Mouse (Mus musculus): ENCODE results near the gene Adamts15.

The Adamts15 gene

DNA sequence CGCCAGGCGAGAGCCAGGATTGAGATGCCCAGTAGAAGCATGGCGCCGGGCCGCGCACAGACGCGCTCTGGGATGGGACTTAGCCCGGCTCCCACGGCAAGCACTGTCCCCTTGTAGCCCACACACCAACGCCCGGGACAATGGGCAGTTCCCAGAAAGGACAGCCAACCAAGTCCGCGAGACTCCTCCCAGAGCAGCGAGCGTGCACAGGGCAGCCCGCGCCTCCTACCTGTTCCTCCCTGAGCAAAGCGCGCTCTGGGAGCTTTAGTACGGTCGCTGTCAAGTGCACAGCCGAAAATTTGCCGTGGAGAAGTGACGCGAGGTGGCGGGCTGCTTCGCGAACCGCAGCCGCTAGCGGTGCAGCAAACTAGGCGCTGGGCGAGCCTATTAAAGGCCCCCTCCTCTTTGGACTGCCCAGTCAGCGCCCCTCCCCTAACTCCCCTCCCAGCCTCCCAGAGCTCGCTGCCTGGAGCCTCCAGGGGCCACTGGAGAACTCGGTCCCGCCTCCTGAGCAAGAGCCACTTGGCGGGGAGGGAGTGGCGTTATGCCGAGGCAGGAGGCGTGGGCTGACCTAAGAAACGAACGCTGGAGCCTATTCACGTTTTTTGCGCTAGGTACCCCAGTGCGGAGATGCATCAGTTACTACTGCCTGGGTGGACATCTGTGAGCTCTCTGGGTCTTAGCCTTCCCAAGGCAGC, at the start of gene Adamts15:
Gene Adamts15 (minus strand): TSS at position 256 of the 698 bp plus-strand sequence.
- peak; percentile 68 to 73 for DNase-seq (ENCODE audit: low spot score in 2 of 2)

DNA sequence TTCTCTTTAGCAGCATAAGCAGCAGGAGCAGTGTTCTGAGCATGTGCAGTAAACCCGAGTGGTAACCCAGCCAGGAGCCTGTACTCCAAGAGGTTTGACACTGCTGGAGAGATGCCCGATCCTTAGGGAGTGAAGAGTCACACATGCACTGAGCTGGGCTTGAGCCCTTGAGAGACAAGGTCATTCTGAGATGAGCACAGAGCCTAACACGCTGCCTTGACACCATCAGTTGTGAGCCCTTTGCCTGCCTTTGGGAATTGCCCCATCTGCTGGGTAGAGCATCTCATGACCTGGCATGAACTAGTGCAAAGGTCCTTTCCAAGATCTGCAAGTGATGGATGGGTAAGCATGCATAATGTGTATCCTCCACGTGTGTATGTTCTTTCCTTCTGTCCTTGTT, 49.7 kb upstream of the Adamts15 start:
- DNase-seq (ENCODE audit: low spot score in 2 of 2): no peak

DNA sequence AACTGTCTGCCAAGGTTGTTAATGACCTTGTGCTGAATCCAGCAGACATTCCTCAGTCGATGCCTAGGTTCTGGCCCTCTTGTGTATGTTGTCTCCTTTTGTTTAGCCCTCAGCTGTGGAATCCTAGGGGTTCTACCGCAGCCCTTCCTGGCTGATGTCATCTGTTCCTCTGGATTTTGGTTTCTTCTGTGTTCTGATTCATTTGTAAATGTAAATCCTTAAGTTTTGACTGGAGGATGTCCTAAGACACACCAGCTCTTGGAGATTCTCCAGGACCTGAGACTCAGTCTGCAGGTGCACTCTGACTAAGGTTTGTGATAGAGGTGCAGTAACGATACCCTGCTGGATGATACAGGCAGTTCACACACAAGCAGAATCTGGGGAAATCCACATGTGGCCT, 47.7 kb upstream of the Adamts15 start:
- no peak for DNase-seq (ENCODE audit: low spot score in 2 of 2)

DNA sequence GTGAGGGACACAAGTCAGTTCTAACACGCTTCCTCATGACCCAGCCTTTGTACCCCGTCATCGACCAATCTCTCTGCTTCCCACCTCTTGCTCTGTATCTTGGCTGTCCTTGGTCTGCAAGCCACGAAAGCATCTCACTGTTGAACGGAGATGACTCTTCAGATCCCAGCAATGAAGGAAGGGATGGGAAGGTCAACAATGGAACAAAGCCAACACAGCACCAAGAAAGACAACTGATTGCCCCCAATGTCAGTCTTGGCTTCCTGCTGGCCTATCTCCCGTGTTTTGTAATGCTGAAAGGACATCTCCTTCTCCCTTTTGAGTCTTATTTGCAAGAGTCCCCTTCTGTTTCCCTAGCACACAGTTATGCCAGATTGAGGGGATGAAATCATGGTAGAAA, 45.9 kb upstream of the Adamts15 start:
- no peak for DNase-seq (ENCODE audit: low spot score in 2 of 2)

DNA sequence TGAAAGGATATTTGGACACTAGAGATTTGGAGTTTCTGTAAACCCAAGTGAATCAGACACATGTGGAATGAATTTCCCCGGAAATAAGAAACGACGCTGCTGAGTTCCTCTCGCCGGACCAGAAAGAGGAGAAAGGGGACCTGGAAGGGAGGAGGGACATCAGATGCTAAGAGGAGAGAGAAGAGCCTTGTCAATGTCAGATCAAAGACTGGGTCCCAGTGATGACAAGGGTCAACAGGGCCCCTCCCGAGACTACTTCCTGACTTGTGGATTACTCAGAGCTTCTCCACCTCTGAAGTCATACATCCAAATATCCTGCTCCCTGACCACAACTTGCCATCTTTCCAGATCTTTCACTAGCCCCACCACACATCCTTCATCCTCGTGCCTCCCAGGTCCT, 44.6 kb upstream of the Adamts15 start:
- DNase-seq (ENCODE audit: low spot score in 2 of 2): no peak

DNA sequence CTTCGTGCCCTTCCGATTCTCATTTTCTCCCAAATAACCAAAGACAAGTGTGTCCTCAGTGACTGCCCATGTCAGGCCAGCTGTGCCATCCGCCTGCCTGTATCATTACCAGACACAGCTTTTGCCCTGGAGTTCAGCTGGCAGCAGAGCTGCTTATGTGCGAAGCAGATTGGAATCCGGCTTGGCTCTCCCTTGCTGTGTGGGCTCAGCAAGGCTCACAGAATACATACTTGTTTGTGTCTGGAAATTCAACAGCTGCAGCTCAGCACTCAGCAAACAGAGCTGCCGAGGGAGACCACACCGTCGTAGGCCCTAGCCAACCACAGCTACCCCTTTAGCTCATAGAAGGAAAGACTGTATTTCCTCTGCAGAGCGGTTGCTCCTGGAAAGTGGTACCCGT, 42.4 kb upstream of the Adamts15 start:
- DNase-seq (ENCODE audit: low spot score in 2 of 2): no peak

DNA sequence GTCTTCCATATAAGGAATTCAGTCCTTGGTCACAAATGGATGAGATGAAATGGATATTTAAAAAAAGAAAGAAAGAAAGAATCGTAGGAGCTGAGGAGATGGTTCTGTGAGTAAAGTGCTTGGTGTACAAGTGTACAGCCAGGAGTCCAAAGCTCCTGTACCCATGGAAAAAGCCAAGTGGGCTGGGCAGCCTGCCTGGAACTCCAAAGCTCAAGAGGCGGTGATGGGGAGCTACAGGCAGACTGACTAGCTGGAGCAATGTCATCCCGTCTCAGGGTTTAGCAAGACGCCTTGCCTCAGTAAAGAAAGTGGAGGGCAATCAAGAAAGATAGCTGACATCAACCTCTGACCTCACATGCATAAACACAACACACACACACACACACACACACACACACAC, 41.5 kb upstream of the Adamts15 start:
- no peak for DNase-seq (ENCODE audit: low spot score in 2 of 2)

DNA sequence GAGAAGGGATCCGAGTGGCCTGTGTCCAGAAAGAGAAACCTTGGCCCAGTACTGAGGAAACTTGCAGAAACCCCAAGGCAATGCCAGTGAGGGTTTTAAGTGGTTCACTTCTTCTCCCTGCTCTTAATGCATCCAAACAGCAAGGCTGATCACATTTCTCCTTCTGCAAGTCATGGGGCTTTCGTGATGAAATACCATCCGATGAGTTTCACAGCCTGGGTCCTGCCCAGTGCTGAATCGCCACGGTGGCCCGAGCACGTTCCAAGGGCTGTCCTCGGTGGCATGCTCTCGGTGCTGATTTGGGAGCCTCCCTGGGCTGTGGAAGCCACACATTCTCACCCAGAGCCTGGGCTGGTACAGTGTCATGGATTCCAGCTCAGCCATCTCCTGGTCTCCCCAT, 33.0 kb upstream of the Adamts15 start:
- no peak for DNase-seq (ENCODE audit: low spot score in 2 of 2)

DNA sequence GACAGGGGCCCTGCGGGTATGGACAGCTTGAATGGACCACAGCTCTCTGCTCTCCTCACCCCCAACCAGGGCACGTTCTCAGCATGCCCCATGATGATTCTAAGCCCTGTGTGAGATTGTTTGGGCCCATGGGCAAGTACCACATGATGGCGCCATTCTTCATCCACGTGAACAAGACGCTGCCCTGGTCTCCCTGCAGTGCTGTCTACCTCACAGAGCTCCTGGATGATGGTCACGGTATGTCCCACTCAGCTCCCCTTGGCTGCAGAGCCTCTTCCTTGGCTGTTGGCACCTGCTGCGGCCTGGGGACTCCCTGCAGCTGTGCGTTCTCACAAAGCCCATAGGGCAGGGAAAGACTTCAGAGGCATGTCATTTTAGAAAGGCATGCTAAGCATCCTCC, 31.0 kb upstream of the Adamts15 start:
- no peak for DNase-seq (ENCODE audit: low spot score in 2 of 2)

DNA sequence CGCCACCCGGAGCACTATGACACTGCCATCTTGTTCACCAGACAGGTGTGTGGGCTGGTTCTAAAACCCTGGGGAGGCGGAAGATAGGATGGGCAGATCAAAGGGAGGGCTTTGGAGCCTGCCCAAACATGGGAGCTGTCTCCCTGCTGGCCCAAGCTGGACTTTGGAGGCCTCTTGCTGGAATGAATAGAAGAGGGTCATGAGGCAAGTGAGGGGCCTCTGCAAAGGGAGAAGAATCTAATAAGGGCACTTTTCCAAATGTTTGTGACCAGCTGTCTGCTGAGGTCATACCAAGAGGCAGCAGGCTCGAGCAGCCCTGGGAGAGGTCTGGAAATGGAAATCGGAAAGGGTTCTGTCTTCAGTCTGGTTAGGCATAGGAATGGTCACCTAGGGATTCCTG, 29.2 kb upstream of the Adamts15 start:
- DNase-seq (ENCODE audit: low spot score in 2 of 2): peak in 1 of 2 experiments; percentile 25

DNA sequence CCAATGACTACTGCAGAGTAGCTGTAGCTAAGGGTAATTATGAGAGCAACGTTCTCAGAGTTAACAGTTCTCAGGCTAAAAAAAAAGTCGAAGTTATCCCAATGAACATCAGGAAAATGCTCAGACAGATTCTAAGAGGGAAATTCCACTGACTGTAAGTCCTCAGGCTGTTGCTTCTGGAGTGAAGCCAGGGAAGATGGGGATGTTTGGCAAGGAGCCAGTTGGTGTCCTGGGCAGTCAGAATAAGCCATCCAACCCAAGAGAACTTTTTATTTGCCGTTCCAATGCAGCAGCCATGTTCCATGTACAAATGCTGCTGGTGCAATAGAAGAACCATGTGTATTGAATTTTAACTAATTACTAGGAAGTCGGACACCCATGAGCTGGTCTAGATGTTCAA, 28.3 kb upstream of the Adamts15 start:
- DNase-seq (ENCODE audit: low spot score in 2 of 2): no peak

DNA sequence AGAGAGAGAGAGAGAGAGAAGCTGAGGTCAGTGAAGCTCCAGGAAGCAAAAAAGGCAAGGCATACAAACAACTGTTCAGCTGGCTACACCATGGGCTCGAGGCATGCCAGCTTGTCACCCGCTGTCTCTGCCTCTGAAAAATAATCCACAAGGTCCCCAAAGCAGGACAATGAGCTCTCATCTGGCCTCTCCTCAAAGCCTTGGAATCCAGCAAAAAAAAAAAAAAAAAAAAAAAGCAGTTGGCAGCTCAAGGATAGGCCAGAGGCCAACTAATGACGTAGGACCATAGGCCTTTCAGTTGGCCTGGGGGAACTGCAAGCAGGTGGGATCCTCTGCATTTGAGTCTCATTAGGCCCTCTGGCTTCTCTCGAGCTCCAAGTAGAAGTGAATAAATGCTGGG, 27.7 kb upstream of the Adamts15 start:
- DNase-seq (ENCODE audit: low spot score in 2 of 2): no peak

DNA sequence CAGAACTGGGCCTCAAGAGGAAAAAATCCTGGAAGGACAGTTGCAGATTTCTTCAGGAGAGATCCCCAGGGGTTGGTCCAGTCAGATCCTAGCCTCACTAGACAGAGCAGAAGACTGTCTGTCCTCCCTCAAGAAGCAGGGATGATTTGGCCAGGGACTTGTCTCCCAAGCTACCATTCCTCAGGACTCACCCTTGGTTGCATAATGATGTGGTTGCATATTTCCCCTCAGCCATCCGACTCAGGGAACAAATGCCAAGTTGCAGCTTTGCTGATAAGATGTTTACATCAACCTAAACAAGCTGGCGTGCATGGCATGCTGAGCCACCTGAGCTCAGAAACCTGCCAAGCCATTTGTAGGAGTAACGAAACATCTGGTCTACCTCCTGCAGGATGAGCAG, 27.2 kb upstream of the Adamts15 start:
- DNase-seq (ENCODE audit: low spot score in 2 of 2): no peak

DNA sequence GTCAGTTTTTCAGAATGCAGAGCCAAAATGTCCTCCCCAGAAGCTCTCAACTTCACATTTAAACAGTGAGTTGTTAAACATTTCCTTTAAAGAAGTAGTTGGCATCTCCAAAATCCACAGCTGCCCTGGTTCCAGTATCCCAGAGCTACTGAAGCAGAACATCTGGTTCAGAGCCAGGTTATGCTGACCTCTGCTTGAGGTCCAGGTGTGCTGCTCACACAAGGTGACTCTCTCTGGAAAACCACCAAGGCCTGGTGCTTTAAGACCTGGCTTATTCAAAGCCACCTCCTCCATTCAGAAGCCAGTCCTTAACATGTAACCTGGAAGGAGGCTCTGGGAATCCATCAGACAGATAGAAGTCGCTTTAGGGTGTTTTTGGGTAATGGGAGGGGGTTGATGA, 23.0 kb upstream of the Adamts15 start:
- DNase-seq (ENCODE audit: low spot score in 2 of 2): no peak

DNA sequence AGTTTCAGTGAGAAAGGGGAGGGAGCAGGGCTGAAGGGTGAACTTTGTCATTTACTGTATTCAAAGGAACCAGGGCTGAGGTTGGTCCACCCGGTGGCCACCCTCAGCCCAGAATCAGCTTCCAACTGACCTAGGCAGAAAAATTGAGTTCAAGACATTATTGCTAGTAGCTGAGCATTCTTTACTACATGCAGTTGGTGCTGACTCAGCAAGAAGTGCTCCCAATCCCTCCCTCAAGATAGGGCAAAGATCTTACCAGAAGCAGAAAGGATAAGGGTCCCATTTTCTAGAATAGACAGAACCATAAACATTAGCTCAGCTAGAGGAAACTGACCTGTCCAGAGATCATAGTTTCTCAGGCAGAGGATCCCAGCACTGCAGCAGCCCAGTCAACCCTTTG, 22.0 kb upstream of the Adamts15 start:
- DNase-seq (ENCODE audit: low spot score in 2 of 2): no peak

DNA sequence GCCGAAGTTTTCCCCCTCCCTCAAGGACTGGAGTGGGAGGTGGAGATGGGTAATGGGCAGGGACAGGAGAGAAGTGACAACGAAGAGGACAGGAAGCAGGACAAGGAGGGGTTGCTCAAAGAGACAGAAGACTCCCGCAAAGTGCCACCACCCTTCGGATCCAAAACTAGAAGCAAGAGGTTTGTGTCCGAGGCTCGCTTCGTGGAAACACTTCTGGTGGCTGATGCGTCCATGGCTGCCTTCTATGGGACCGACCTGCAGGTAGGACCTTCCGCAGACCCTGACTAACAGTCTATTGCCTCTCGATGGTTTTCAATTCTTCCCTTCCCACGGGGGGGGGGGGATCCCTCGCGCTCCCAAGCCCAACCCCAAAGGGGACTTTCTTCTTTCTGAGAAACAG, 21.1 kb upstream of the Adamts15 start:
- no peak for DNase-seq (ENCODE audit: low spot score in 2 of 2)

DNA sequence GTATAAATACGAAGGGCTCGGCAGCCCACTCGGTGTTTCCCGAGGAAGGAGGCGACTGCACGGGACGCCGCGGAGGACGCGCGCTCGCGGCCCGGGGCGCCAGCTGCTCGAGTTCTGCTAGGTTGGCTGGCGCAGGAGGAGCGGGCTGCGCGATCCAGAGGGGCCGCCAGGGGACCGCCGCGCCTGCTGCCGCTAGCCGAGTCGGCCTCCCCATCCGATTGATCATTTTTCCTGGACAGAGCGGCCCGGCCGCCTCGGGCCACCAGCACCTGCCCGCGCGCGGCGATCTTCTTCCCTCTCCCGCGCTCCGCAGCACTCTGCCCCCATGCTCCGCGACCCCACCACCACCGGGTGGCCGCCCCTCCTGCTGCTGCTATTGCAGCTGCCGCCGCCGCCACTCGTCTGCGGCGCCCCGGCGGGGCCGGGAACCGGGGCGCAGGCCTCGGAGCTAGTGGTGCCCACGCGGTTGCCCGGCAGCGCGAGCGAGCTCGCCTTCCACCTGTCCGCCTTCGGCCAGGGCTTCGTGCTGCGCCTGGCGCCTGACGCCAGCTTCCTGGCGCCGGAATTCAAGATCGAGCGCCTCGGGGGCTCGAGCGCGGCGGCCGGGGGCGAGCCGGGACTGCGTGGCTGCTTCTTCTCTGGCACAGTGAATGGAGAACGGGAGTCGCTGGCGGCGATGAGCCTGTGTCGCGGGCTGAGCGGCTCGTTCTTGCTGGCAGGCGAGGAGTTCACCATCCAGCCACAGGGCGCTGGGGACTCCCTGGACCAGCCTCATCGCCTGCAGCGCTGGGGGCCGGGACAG, 20.5 kb upstream of the Adamts15 start, which contains the start of gene Adamts8:
Gene Adamts8 (plus strand): TSS at position 51 of the 802 bp plus-strand sequence.
- DNase-seq (ENCODE audit: low spot score in 2 of 2): no peak

DNA sequence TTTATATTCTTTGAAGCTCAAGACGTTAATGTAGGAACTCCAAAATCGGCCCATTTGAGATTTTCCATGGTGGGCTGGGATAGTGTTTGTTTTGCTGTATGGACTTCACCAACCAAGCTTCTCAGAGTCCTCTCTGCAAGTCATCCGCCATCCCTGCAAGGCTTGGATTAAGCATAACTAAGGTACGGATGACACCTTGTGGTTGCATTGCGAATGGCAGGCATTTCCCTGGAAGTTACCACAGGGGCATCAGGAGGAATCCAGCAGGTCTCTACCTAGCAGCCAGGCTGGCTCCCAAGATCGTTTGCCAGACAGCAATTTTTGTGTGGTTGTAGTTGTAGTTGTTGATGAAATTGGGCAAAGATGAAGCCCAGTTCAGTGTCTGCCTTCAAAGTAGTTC, 18.1 kb upstream of the Adamts15 start:
- DNase-seq (ENCODE audit: low spot score in 2 of 2): peak in 1 of 2 experiments; percentile 82

DNA sequence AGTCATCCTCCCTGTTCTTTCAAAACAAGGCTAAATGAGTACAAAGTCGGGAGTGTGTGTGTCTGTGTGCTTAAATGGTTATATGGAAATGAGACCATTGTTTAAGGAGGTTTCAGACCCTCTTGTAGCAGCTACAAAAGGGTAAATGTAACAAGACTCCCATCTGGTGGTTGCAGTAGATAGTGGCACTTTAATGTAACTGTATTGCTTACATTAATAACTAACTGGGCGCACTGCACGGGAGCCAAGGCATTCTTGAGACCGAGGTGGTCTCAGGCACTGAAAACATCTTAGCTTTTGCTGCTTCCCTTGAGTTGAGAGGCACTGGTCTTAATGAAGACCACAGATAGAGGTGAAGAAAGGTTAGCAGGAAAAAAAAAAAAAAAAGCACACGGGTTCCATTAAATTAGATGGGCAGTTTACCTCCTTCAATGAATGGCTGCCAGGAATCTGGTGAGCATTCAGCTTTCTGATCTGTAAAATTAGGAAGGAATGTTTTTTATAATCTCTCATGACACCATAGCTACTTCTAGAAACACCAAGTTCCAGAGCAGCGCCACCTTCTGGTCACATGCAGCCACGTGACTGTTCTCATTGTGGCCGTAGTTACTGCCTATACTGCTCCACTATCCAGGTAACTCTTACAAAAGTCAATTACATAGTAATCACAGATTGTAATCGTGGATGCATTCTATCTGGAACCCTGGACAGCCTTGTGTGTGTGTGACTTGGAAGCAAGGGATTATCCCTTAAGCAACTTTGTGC, 14.6 kb upstream of the Adamts15 start:
- DNase-seq (ENCODE audit: low spot score in 2 of 2): no peak

DNA sequence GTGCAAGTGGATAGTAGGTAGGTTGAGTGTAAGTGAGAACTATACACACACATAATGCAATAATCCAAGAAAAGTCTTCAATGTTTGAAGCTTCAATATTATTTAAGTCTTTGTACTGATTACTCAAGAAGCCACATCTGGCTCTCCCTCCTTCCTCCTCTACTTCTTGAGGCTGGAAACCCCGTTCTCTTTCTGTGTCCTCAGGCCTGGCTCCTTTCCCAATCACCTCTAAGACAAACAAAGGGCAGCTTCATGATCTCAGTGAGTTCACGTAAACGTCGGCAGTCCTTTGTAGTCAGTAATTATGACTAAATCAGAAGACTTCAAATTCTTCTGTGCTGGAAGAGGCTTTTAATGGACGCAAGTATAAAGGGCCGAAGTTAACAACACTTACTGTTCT, 12.6 kb upstream of the Adamts15 start:
- no peak for DNase-seq (ENCODE audit: low spot score in 2 of 2)

DNA sequence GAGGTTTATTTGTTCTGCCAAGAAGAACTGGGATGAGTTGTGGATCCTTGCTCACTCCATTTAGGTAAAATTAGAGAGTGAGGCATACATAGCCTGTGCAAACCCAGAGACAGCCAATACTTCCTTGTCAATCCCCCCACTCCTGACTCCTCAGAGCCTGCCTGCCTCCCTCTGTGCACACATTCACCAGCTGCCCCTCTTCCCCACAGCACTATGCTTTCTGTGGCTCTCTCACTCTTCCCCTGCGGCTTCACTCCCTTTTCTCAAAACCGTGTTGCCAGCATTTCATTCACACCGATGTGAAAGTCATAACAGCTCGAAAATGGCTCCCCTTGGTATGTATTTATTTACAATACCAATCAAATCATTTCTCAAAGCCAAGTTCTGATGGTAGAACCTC, 10.1 kb upstream of the Adamts15 start:
- DNase-seq (ENCODE audit: low spot score in 2 of 2): no peak

DNA sequence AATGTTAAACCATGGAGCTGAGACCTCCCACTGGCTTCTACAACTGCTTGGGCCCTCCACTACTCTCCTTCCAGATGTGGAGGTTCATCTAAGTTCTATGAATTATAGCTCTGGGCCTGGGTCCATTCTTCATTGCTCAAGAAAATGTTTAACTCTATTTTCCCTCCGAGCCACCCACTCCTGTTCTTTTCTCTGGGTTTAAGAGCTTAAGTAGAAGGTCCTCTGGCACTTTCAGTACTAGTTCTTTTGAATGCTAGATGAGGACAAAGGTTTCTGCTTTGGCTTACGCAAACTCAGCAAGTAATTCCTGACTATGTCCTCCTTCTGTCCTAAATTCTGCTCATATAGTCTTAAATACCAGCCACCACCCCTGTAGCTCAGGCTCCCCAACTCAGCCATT, 6.5 kb upstream of the Adamts15 start:
- DNase-seq (ENCODE audit: low spot score in 2 of 2): no peak

Measured in heart, adult 9 months (tissue).